Mouse (Mus musculus) gastrocnemius, postnatal 4 days (tissue): Measurements from ENCODE around the gene Msi2. TPM values are rescaled to one million over a fixed set of nuclear protein-coding genes. Genes with fewer than 3 reads are reported as not detected.

Experiments
- DNase-seq, 2 experiments: peaks; one replicate each; pipeline ENCODE4 v3.0.0; 2021 to 2022; ENCODE audit warnings: low spot score in 2 of 2, mixed read lengths in 2 of 2
- total RNA-seq, 2 experiments: library from RNA; stranded (reverse); gene quantifications; 2 replicates each; pipeline ENCODE4 v1.2.3; 2021

The Msi2 gene
- total RNA-seq, 2 experiments from 2014 or later = 225 to 240 TPM

DNA sequence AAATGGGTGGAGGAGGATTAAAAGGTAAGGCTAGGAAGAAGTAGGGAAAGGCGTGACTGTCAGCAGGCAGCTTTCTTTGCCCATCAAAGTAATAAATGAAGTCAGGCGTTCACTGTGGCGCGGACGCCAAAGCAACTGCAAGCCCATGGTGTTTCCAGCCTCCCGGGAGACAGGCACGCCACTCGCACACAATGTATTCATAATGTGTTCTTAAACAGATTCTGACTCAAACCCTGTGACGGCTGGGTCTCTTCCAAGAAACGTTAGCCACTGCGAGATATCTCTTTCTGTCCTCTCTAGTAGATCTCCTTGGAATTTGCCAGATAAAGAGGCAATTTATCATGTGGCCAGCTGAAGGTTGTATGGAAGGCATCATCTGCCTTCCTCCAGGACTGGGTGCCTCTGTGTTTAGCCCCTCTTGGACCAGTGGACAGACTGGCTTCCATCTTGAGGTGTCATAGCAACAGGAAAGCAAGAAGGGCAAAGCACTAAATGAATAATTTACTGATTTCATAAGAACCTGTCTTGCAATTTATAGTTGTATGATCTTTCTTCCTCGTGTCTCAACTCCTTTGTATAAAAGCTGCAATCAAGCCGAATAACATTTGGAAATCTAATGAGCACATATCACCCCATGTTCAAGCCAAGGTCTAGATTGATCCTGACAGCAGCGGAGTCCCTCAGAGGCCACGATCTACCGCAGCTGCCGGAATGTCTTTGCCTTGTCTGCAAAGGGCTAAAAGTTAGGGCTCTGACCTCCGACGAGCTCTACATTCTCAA, 197.2 kb downstream of the Msi2 start:
- no peak for DNase-seq

GRCm38 (mm10) chr11:88518361-88518760, 200.0 kb downstream of the Msi2 start:
- no peak for DNase-seq

DNA sequence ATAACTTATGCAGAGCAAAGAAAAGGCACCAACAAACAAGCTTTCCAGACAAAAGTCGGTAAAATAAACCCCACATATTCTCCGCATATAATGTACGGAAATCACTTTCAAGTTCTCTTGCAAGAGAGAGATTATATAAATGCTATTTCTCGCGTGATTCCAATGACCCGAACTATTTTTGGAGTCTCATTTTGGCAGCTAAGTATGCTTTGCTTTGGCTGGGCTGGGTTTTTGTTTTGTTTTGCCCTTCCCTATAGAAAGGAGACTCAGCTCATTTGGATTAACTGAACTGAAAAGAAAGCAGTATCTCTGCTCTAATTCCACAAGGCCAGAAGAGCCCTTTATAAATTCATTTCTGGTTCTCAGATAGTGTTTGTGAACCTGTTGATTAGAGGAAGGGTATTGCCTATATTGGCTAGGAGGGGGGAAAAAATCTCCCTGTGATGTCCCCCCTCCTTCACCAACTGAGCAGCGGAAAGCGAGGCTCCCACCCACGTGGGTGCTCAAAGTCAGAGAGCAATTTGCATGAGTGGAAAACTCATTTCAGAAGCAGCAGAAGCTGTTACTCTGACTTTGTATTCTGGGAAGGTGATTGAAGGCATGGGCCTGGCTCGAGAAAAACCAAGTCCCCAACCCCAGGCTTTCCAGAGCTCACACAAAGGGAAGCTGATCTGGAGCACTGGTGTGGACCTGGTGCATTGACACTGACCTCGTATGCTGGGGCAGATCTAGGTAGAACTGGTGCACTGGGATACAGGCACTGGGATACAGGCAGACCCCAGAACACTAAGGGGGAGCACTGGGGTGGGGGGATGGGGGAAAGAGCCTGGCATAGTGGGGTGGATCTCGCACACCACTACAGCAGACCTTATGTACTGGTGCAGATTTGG, 201.5 kb downstream of the Msi2 start:
- no peak for DNase-seq

GRCm38 (mm10) chr11:88515736-88516583, 202.4 kb downstream of the Msi2 start:
- DNase-seq = no peak

DNA sequence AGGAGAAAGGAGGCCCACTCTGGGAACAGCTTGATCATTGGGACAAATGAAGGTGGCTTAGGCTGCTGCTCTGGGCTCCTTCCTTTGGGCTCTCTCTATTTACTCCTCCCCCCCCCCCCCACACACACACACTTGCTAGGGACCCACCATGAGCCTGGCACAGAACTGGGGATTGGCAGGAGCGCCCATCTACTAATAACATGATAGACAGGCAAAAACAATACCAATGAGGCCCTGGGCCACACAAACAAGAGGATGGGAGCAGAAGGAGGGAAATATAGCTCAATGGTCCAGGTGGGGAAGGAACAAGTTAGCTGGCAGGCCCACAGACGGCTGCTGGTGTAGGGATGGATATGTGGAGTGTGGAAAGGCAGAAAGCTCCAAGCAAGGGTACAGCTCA, 203.0 kb downstream of the Msi2 start:
- DNase-seq = no peak

DNA sequence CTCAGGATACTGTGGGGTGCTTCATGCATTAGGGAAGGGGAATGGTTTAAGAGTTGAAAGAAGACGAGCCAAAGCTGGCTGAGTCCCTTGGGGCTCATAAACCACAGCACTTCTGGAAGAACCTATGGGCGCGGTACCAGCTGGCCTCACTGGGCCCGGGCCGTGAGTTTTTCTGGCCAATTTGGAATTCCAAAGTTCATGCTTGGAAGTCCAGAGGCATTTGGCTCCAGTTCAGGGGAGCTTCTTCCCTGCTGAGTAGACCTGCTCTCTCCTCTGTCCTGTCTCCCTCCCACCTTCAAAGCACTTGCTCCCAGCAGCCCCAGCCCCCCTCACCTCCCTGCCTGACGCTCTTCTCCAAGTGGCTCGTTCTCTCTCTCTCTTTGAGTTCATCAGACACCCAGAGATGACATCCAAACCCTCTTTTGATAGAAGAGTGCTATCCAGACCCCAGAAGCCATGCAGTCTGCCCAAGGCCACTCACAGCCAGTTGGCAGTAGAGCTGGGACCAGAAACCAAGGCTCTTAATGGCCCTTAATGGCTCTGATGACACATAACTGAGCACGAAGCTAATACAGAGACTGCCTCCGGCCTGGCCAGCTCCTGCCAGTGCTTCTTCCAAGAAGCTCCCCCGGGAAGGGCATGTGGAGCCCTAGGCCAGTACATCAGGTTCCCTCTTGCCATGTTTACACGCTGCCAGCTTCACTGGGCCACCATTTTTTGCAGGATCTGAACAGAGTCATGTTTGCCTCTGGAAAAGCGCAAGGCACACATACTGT, 204.0 kb downstream of the Msi2 start:
- DNase-seq = peak in 1 of 2 experiments; percentile 63

DNA sequence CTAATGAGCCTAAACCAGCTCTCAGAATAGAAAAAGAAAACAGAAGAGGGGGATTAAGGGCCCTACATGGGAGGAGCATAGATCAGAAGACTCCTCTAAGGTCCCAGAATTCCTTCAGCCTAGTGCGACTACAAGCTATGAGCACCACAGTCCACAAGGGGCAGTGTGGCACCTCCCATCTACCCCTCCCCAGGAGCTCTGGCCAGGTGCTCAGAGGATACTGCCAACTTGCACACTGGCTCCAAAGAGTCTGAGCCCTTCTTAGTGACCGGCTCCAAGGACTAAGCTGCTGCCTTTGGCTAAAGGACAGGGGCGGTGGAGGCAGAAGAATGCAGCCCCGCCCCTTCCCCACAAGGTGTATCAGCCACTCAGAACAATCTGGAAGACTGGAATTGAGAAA, 205.7 kb downstream of the Msi2 start:
- DNase-seq = peak in 1 of 2 experiments; percentile 45

- no peak for DNase-seq
These were observed 207.9 kb downstream of the Msi2 start for GRCm38 (mm10) chr11:88510282-88510850.

DNA sequence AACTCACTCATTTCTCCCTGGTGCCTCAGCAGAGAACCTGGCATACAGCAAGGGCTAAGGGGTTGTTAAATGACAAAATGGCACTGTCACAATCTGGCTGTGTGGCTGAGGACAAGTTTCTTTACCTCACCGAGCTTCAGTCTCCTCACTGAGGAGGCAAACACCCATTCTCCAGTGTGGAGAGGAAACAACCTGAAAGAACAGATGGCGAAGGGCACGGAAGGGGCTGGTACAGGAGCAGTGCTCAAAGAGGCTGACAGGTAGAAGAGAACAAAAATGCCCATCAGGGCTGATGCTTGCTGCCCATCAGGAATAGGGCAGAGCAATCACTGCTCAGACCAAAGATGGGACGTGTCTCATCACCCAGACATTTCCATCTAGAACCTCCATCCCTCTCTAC, 208.8 kb downstream of the Msi2 start:
- DNase-seq = no peak

DNA sequence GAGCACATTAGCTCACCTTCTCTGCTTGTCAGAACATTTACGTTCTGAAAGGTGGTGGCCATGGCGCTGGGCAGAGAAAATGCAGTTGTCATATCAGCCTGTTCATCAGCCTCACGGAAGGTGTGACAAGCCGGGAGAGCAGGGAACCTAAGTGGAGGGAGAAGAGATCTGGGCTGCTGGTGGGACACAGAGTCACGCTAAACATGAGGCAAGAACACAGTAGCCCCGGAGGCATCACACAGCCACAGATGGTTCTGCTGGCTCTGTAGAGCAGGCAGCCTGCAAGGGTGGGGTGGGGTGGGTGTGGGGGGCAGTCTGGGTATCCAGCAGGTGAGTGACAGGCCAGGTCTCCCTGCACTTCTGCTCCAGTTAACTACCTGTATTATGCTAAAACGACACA, 210.2 kb downstream of the Msi2 start:
- no peak for DNase-seq

DNA sequence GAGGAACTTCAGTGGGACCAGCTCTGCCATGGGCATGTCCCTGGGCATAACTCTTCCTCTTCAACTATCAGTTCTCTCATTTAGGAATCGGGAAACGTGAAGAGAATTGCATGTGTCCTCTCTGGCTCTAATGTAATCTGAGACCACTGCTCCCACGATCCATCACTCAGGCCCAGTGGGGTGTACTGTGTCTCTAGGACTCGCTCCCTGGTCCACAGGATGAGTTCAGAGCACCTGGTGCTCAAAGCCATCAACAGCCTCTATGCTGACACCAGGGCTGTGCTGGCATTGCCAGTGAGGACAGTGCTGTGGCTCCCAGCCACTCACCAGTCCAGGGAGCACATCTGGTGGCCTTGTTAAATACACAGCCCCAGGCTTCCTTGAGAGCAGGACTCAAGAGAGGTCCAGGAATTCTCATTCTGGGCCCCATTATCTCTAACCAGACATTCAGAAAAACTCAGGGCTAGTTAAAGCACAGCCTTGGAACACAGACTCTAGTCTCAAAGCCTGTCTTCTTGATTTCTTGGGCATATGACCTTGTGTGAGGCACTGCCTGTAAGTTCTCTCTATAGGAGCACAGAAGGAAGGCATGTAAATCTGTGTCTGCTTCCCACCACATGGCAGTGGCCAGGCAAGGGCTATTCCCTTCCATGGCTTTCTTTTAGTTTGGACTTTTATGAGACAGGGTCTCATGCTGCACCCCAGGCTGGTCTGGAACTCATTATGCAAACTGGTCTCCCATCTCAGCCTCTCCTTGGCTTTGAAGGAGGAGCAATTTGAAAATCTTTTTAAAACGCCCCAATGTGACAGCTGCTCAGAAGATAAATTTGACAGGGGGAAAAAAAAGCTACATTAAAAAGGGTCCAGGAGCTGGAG, 211.5 kb downstream of the Msi2 start:
- no peak for DNase-seq

- no peak for DNase-seq
These were observed 212.2 kb downstream of the Msi2 start for GRCm38 (mm10) chr11:88506109-88506508.

GRCm38 (mm10) chr11:88502566-88502965, 215.7 kb downstream of the Msi2 start:
- no peak for DNase-seq

GRCm38 (mm10) chr11:88498491-88498890, 219.8 kb downstream of the Msi2 start:
- no peak for DNase-seq

- DNase-seq = no peak
These were observed 221.9 kb downstream of the Msi2 start for GRCm38 (mm10) chr11:88496460-88496859.

- no peak for DNase-seq
These were observed 222.6 kb downstream of the Msi2 start for GRCm38 (mm10) chr11:88495759-88496158.

GRCm38 (mm10) chr11:88495018-88495417, 223.3 kb downstream of the Msi2 start:
- DNase-seq = no peak

GRCm38 (mm10) chr11:88493795-88494559, 224.3 kb downstream of the Msi2 start:
- no peak for DNase-seq
